Mouse (Mus musculus) monocyte, adult 2 months (primary cell): ENCODE results near the gene Gm21915.

Experiments
- DNase-seq, 2 experiments: peaks; one replicate each; pipeline ENCODE4 v3.0.0; 2022; ENCODE audit warnings: low spot score in 2 of 2, low read depth in 1 of 2

The Gm21915 gene

GRCm38 (mm10) chr9:40666190-40666803 lies 4.1 kb upstream of the Gm21915 start:
- DNase-seq: no peak

GRCm38 (mm10) chr9:40671323-40671930 lies 1.0 kb downstream of the Gm21915 start:
- no peak for DNase-seq

- DNase-seq: no peak
Measured at GRCm38 (mm10) chr9:40675203-40675958, 5.0 kb downstream of the Gm21915 start.

- no peak for DNase-seq
Measured at GRCm38 (mm10) chr9:40678653-40679052, 8.2 kb downstream of the Gm21915 start.

GRCm38 (mm10) chr9:40685801-40686420 lies 15.5 kb downstream of the Gm21915 start, which contains the start of gene Clmp:
Gene Clmp, plus strand, starts transcription at chr9:40685962.
- DNase-seq: no peak

- no peak for DNase-seq
Measured at GRCm38 (mm10) chr9:40686421-40686899, 16.0 kb downstream of the Gm21915 start.

GRCm38 (mm10) chr9:40687053-40687452 lies 16.6 kb downstream of the Gm21915 start:
- no peak for DNase-seq

GRCm38 (mm10) chr9:40687553-40687952 lies 17.1 kb downstream of the Gm21915 start:
- DNase-seq: no peak

GRCm38 (mm10) chr9:40690511-40690910 lies 20.1 kb downstream of the Gm21915 start:
- DNase-seq: no peak

- DNase-seq: no peak
Measured at GRCm38 (mm10) chr9:40693026-40693425, 22.6 kb downstream of the Gm21915 start.

- DNase-seq: no peak
Measured at GRCm38 (mm10) chr9:40693768-40694167, 23.4 kb downstream of the Gm21915 start.

- DNase-seq: no peak
Measured at GRCm38 (mm10) chr9:40694284-40694683, 23.9 kb downstream of the Gm21915 start.

GRCm38 (mm10) chr9:40696086-40696485 lies 25.7 kb downstream of the Gm21915 start:
- no peak for DNase-seq

GRCm38 (mm10) chr9:40699194-40699593 lies 28.8 kb downstream of the Gm21915 start:
- DNase-seq: no peak

GRCm38 (mm10) chr9:40700253-40700652 lies 29.8 kb downstream of the Gm21915 start:
- no peak for DNase-seq

GRCm38 (mm10) chr9:40704364-40705276 lies 34.2 kb downstream of the Gm21915 start:
- no peak for DNase-seq

GRCm38 (mm10) chr9:40708448-40709140 lies 38.2 kb downstream of the Gm21915 start:
- no peak for DNase-seq

- no peak for DNase-seq
Measured at GRCm38 (mm10) chr9:40709141-40709537, 38.7 kb downstream of the Gm21915 start.

GRCm38 (mm10) chr9:40709587-40709986 lies 39.2 kb downstream of the Gm21915 start:
- DNase-seq: no peak

GRCm38 (mm10) chr9:40709991-40710390 lies 39.6 kb downstream of the Gm21915 start:
- DNase-seq: no peak
